Mouse (Mus musculus): ENCODE results near the gene Ccdc172. TPM values are rescaled to one million over a fixed set of nuclear protein-coding genes. Genes with fewer than 3 reads are reported as not detected.

The Ccdc172 gene
- total RNA-seq, 4 experiments from 2014 or later, result not detected

- no peak for DNase-seq
Measured at GRCm38 (mm10) chr19:58572429-58573071, 60.8 kb downstream of the Ccdc172 start.

DNA sequence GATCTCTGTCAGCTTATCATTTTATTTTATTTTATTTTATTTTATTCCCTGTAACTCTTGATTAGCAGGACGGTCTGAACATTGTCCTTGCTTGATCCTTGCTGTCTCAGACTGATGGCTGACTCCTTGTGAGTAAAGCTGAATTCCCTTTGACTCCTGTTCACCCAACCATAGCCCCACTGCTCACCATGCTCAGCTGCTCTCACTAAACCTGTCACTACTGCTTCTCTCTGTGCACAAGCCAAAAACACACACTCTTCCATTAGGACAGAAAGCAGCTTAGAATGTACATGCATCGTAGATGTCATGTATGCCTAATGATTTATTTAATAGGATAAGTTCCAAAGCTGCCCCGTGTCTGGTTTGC is 61.3 kb downstream of the Ccdc172 start:
- no peak for DNase-seq

- no peak for DNase-seq
Measured at GRCm38 (mm10) chr19:58582018-58582417, 70.2 kb downstream of the Ccdc172 start.

- DNase-seq, result no peak
Measured at GRCm38 (mm10) chr19:58582956-58583355, 71.2 kb downstream of the Ccdc172 start.

GRCm38 (mm10) chr19:58586046-58586445 is 74.3 kb downstream of the Ccdc172 start:
- DNase-seq, result no peak

GRCm38 (mm10) chr19:58590251-58590936 is 78.6 kb downstream of the Ccdc172 start:
- DNase-seq, result no peak

DNA sequence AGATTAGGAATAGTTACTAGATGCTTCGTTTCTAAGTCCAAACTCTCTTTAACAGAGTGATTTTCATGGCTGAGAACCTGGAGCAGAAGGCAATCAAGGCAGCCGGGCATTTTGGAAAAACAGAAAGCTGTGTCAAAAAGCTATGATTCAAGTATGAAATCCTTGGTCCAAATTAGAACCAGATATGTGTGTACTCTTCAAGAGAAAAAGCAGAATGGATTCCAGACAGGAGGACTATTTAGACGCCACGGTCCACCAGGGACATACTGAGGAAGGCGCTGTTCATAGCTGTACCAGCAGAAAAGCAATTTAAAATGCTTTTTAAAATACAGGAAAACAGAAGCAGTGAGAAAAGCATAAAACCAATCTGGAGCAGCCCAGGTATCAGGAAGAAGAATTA is 88.6 kb downstream of the Ccdc172 start:
- DNase-seq, result no peak

Other genes starting within 250 kb of the Ccdc172 start
- 1 to 10 TPM; 1.1 to 5.7 (median 3.3) TPM for gene Gfra1, start 56.1 kb upstream of the Ccdc172 start, total RNA-seq (2022)
- gene Pnlip, start 140.5 kb downstream of the Ccdc172 start, total RNA-seq (2022), result not detected
- not detected for gene Pnliprp1, start 216.9 kb downstream of the Ccdc172 start, total RNA-seq (2022)
- gene Pnliprp2, start 247.7 kb downstream of the Ccdc172 start, total RNA-seq (2022), result not detected